Mouse (Mus musculus) hindbrain, embryonic 16.5 days (tissue): ENCODE data around the gene Btrc. TPM values are rescaled to one million over a fixed set of nuclear protein-coding genes. Genes with fewer than 3 reads are reported as not detected.
A peak's percentile ranks its signal among the peaks of the same experiment; 100 is the strongest.
"Not testable (repeated sequence)": the region's sequence is repeated elsewhere in the genome, so short reads cannot be mapped to it uniquely, and the experiment has no call there.

Source experiments
- ATAC-seq: fragments of 200-750 bp; cut with Nextera tagmentation; 2 replicates; pipeline ENCODE4 v1.8.0; 2017; ENCODE audit warnings: moderate TSS enrichment, moderate library complexity
- H3K27ac ChIP-seq: fragments of 300-500 bp; sonication (generic); 2 replicates; pipeline ENCODE4 v1.5.1; 2014; ENCODE audit warnings: low read depth, mild to moderate bottlenecking, control low read depth, low read length, moderate library complexity
- H3K27me3 ChIP-seq: fragments of 300-500 bp; sonication (generic); replicated peaks from 2 replicates; pipeline ENCODE4 v1.6.1; 2014; ENCODE audit warnings: low read length; ENCODE audit not compliant: control insufficient read depth, insufficient read depth
- H3K36me3 ChIP-seq: fragments of 300-500 bp; sonication (generic); 2 replicates; pipeline ENCODE4 v1.6.1; 2014; ENCODE audit warnings: mild to moderate bottlenecking, low read length, moderate library complexity, mixed read lengths; ENCODE audit not compliant: control insufficient read depth, insufficient read depth
- H3K4me1 ChIP-seq: fragments of 300-500 bp; sonication (generic); 2 replicates; pipeline ENCODE4 v1.6.1; 2014; ENCODE audit warnings: low read depth, low read length; ENCODE audit not compliant: control insufficient read depth, insufficient read depth
- H3K4me2 ChIP-seq: fragments of 300-500 bp; sonication (generic); 2 replicates; pipeline ENCODE4 v1.6.1; 2014; ENCODE audit warnings: mild to moderate bottlenecking, low read length, control low read depth, moderate library complexity
- H3K4me3 ChIP-seq: fragments of 300-500 bp; sonication (generic); 2 replicates; pipeline ENCODE4 v1.5.1; 2014; ENCODE audit warnings: mild to moderate bottlenecking, low read length, control low read depth, moderate library complexity
- H3K9ac ChIP-seq: fragments of 300-500 bp; sonication (generic); 2 replicates; pipeline ENCODE4 v1.6.1; 2014; ENCODE audit warnings: low read depth, mild to moderate bottlenecking, control low read depth, low read length, moderate library complexity
- H3K9me3 ChIP-seq: fragments of 300-500 bp; sonication (generic); 2 replicates; pipeline ENCODE4 v1.6.1; 2014; ENCODE audit warnings: mild to moderate bottlenecking, low read length, moderate library complexity; ENCODE audit not compliant: control insufficient read depth
- WGBS: fragments of 180-500 bp; shearing (Covaris S2); extraction: QIAGEN DNeasy Blood & Tissue Kit; methylation state at CpG from one replicate; pipeline ENCODE4 v1.1.7; 2014; 5-methylcytosine and 5-hydroxymethylcytosine counted together
- polyA plus RNA-seq: library from polyadenylated mRNA; unstranded; fragments of >200 nt; fragmentation: Nextera tagmentation; extraction: Ambion mirVana; gene quantifications from 2 replicates; pipeline ENCODE4 v1.2.1, GENCODE M21; 2015

Gene Btrc
- polyA plus RNA-seq, 1 experiment from 2014 or later: 63.4 TPM

DNA sequence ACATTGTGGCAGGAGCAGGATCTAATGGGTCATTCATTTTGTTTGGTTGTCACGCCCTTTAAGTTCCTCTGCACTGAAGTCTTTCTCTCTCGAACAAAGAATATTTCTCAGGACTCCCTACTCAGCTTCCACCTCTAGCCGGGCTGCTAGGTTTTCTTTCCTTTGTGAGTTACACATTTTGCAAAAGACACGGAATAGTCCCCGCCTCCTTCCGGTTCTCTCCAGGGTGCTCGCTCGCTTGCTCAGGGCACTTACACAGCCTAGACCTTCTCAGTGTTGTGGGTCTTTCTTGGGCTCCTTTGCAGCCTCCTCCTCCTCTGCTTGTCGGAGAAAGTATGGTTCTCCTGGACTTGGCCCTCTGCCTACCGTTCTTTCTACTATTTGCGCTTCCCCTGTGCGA is 13.1 kb upstream of the Btrc start:
- no peaks in the 10 kb centered on the region for H3K27me3 ChIP-seq
- no peak overlapping the region for H3K27ac ChIP-seq
- ATAC-seq: no peak
- no peaks in the 10 kb centered on the region for H3K9me3 ChIP-seq
- H3K9ac ChIP-seq: no peak overlapping the region
- no peak overlapping the region for H3K4me2 ChIP-seq
- no peaks in the 10 kb centered on the region for H3K36me3 ChIP-seq
- 64% methylated on average over 12 of the region's 12 CpGs for WGBS
- H3K4me1 ChIP-seq: no peaks in the 10 kb centered on the region
- H3K4me3 ChIP-seq: no peak overlapping the region

DNA sequence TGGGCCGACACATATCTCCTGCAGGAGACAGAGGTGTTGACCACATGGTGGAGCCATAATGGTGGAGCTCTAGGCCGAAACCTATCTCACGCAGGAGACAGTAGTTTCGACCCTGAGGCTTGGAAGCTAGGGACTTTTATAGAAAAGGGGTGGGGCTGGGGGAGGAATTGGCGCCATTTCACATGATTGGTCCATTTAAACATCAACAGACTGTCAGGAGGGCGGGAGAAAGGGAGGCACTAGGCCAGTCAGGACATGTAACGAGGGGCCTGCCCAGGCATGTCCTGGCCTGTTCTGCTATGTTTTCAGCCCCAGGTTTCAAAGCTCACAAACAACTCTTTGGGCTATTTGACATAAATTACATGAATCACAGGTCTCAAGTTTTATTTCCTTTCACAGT is 10.8 kb upstream of the Btrc start:
- ATAC-seq, H3K4me1 ChIP-seq, H3K36me3 ChIP-seq, H3K9me3 ChIP-seq, H3K9ac ChIP-seq, H3K27ac ChIP-seq, H3K4me2 ChIP-seq, H3K27me3 ChIP-seq, H3K4me3 ChIP-seq: not testable (repeated sequence)
- 88% methylated on average over 7 of the region's 7 CpGs for WGBS

- Histone ChIP-seq H3K9ac (no peak overlapping the region), H3K4me3 (no peak overlapping the region), H3K27ac (no peak overlapping the region), H3K9me3 (no peaks in the 10 kb centered on the region), H3K4me2 (no peak overlapping the region), H3K4me1 (no peaks in the 10 kb centered on the region), H3K36me3 (no peaks in the 10 kb centered on the region), H3K27me3 (no peaks in the 10 kb centered on the region)
- WGBS: 84% methylated on average over 6 of the region's 6 CpGs
- ATAC-seq: no peak
Measured at GRCm38 (mm10) chr19:45355678-45356077, 7.9 kb upstream of the Btrc start.

GRCm38 (mm10) chr19:45356868-45357267 is 6.7 kb upstream of the Btrc start:
- H3K27ac ChIP-seq, H3K36me3 ChIP-seq, H3K4me2 ChIP-seq, H3K4me1 ChIP-seq, ATAC-seq, H3K4me3 ChIP-seq, H3K9ac ChIP-seq, H3K9me3 ChIP-seq, H3K27me3 ChIP-seq: not testable (repeated sequence)
- 86% methylated on average over 6 of the region's 6 CpGs for WGBS

GRCm38 (mm10) chr19:45360486-45360885 is 3.0 kb upstream of the Btrc start:
- Histone ChIP-seq H3K4me3 (no peak overlapping the region), H3K9me3 (no peaks in the 10 kb centered on the region), H3K4me2 (no peak overlapping the region), H3K4me1 (peaks cover 7% of the 10 kb centered on the region), H3K27ac (no peak overlapping the region), H3K9ac (no peak overlapping the region), H3K27me3 (no peaks in the 10 kb centered on the region), H3K36me3 (no peaks in the 10 kb centered on the region)
- no peak for ATAC-seq

DNA sequence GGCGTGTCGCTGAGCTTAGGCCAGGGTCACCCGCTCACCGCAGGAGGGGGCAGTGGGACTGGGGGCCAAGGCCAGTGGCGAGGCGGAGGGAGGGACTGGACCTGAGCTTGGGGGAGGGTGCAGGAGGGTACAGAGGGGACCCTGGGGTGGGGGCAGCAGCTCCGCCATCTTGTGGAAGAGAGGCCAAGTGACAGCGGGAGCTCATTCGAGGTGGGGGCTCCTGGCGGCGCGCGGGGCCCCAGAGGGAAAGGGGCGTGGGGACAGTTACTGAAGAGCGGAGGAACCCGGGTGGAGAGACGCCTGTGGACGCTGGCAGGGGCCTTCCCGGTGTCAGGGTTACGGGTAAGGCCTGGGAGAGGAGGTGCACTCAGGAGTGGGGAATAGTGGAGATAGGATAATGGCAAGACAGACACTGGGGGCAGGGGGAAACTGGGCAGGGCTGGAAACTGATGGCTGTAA is 428 bp downstream of the Btrc start:
- Histone ChIP-seq H3K36me3 (peaks cover 2% of the 10 kb centered on the region; the same call in 1 of the 2 replicates), H3K27me3 (no peaks in the 10 kb centered on the region), H3K4me1 (peaks cover 7% of the 10 kb centered on the region), H3K4me3 (peak overlapping the region; percentile 79), H3K9ac (peak overlapping the region; percentile 91), H3K27ac (peak overlapping the region; percentile 98), H3K4me2 (peak overlapping the region; percentile 83), H3K9me3 (no peaks in the 10 kb centered on the region)
- peak; percentile 81 for ATAC-seq
- 0% methylated on average over 20 of the region's 20 CpGs for WGBS

DNA sequence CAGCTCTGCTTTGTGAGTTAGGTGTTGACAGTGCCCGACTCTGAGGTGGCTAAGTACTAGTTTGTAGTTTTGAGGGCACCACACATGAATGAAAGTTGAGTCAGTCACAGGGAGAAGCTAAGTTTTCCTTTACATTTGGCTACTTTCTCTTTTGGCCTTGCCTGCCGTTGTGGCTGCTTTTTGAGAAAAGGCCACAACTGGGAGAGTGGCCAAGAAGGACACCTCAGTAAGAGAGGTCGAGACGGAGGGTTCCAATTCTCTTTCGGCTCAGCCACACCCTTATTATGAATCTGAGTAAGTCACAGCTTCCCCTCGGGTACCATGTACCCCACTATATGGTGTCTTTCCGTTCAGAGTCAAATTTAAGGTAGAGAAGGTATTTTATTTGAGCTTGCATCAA is 3.1 kb downstream of the Btrc start:
- H3K27me3 ChIP-seq: no peaks in the 10 kb centered on the region
- no peaks in the 10 kb centered on the region for H3K9me3 ChIP-seq
- no peak overlapping the region for H3K9ac ChIP-seq
- no peak overlapping the region for H3K4me2 ChIP-seq
- H3K4me3 ChIP-seq: no peak overlapping the region
- peaks cover 7% of the 10 kb centered on the region for H3K4me1 ChIP-seq
- H3K27ac ChIP-seq: no peak overlapping the region
- 87% methylated on average over 7 of the region's 7 CpGs for WGBS
- H3K36me3 ChIP-seq: peaks cover 2% of the 10 kb centered on the region; the same call in 1 of the 2 replicates
- ATAC-seq: no peak

DNA sequence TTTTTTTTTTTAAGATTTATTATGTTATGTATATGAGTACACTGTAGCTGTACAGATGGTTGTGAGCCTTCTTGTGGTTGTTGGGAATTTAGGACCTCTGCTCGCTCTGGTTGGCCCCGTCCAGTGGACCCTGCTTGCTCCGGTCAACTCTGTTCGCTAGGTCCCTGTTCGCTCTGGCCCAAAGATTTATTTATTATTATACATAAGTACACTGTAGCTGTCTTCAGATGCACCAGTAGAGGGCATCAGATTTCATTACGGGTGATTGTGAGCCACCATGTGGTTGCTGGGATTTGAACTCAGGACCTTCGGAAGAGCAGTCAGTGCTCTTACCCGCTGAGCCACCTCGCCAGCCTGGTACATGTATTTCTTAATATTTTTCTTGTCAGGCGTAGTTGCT is 21.3 kb downstream of the Btrc start:
- H3K27me3 ChIP-seq, ATAC-seq, H3K27ac ChIP-seq, H3K36me3 ChIP-seq, H3K4me2 ChIP-seq, H3K4me1 ChIP-seq, H3K9me3 ChIP-seq, H3K4me3 ChIP-seq, H3K9ac ChIP-seq: not testable (repeated sequence)
- 98% methylated on average over 10 of the region's 10 CpGs for WGBS

GRCm38 (mm10) chr19:45388551-45388950 is 25.0 kb downstream of the Btrc start:
- Histone ChIP-seq H3K36me3 (peaks cover 6% of the 10 kb centered on the region; the same call in 1 of the 2 replicates), H3K27ac (no peak overlapping the region), H3K9me3 (no peaks in the 10 kb centered on the region), H3K4me2 (no peak overlapping the region), H3K4me3 (no peak overlapping the region), H3K27me3 (no peaks in the 10 kb centered on the region), H3K4me1 (no peaks in the 10 kb centered on the region), H3K9ac (no peak overlapping the region)
- no peak for ATAC-seq
- 56% methylated on average over 6 of the region's 6 CpGs for WGBS

GRCm38 (mm10) chr19:45394078-45394477 is 30.5 kb downstream of the Btrc start:
- Histone ChIP-seq H3K4me2 (no peak overlapping the region), H3K4me1 (no peaks in the 10 kb centered on the region; the same call in 1 of the 2 replicates), H3K27me3 (no peaks in the 10 kb centered on the region), H3K36me3 (no peaks in the 10 kb centered on the region; the same call in 1 of the 2 replicates), H3K9ac (no peak overlapping the region), H3K4me3 (no peak overlapping the region), H3K27ac (no peak overlapping the region), H3K9me3 (no peaks in the 10 kb centered on the region)
- no peak for ATAC-seq
- 72% methylated on average over 7 of the region's 7 CpGs for WGBS
